Mouse (Mus musculus) hindbrain, embryonic 12.5 days (tissue): ENCODE results near the gene Sorl1. TPM values are rescaled to one million over a fixed set of nuclear protein-coding genes. Genes with fewer than 3 reads are reported as not detected.

ENCODE experiments used
- ATAC-seq: fragments of 200-750 bp; cut with Nextera tagmentation; 2 replicates; pipeline ENCODE4 v1.8.0; 2017; ENCODE audit warnings: moderate TSS enrichment; ENCODE audit not compliant: low FRiP score
- H3K27ac ChIP-seq: fragments of 300-500 bp; sonication (generic); 2 replicates; pipeline ENCODE4 v1.5.1; 2016; ENCODE audit warnings: mild to moderate bottlenecking
- H3K27me3 ChIP-seq: fragments of 300-500 bp; sonication (generic); 2 replicates; pipeline ENCODE4 v1.6.1; 2016; ENCODE audit warnings: mild to moderate bottlenecking
- H3K36me3 ChIP-seq: fragments of 300-500 bp; sonication (generic); 2 replicates; pipeline ENCODE4 v1.6.1; 2016; ENCODE audit warnings: mild to moderate bottlenecking
- H3K4me1 ChIP-seq: fragments of 300-500 bp; sonication (generic); 2 replicates; pipeline ENCODE4 v1.6.1; 2016
- H3K4me2 ChIP-seq: fragments of 300-500 bp; sonication (generic); replicated peaks from 2 replicates; pipeline ENCODE4 v1.6.1; 2016; ENCODE audit warnings: mild to moderate bottlenecking
- H3K4me3 ChIP-seq: fragments of 300-500 bp; sonication (generic); 2 replicates; pipeline ENCODE4 v1.5.1; 2016; ENCODE audit warnings: mild to moderate bottlenecking
- H3K9ac ChIP-seq: fragments of 300-500 bp; sonication (generic); 2 replicates; pipeline ENCODE4 v1.6.1; 2016; ENCODE audit warnings: mild to moderate bottlenecking, moderate library complexity
- H3K9me3 ChIP-seq: fragments of 300-500 bp; sonication (generic); replicated peaks from 2 replicates; pipeline ENCODE4 v1.6.1; 2016; ENCODE audit warnings: mild to moderate bottlenecking
- WGBS: fragments of 180-500 bp; shearing (Covaris S2); methylation state at CpG from one replicate; pipeline ENCODE4 v1.1.7; 2016; 5-methylcytosine and 5-hydroxymethylcytosine counted together
- polyA plus RNA-seq: library from polyadenylated mRNA; unstranded; fragments of >200 nt; fragmentation: Nextera tagmentation; extraction: Ambion mirVana; gene quantifications from 2 replicates; pipeline ENCODE4 v1.2.1, GENCODE M21; 2016

Gene Sorl1
- polyA plus RNA-seq, 1 experiment from 2014 or later, result 14.5 TPM

DNA sequence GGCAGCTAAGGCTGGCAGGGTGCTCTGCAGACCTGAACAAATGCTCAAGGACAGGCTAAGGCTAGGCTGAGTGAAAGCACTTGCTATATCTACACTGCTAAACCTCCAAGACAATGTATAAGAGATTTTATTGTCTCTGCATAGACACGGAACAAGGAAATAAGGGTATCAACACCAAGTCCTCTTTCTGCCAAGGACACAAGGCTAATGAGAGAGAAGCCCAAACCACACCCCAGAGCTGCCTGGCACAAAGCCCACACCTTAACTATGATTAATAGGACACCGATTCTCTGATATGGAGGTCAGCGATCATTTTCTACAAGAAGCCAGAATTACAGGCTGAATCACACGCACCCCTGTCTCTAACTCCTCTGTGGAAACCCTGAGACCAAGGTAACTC is 120.0 kb downstream of the Sorl1 start:
- no peak for ATAC-seq
- H3K4me1 ChIP-seq, result peaks cover 6% of the 10 kb centered on the region
- no peak overlapping the region for H3K9ac ChIP-seq
- H3K27ac ChIP-seq, result no peak overlapping the region
- no peak overlapping the region for H3K4me3 ChIP-seq
- 0 out of 2 replicates have a peak, but pooled peaks cover 5% of the 10 kb centered on the region for H3K36me3 ChIP-seq
- no peaks in the 10 kb centered on the region for H3K27me3 ChIP-seq
- H3K9me3 ChIP-seq, result no peaks in the 10 kb centered on the region
- 88% methylated on average over 4 of the region's 4 CpGs for WGBS
- H3K4me2 ChIP-seq, result no peak overlapping the region

DNA sequence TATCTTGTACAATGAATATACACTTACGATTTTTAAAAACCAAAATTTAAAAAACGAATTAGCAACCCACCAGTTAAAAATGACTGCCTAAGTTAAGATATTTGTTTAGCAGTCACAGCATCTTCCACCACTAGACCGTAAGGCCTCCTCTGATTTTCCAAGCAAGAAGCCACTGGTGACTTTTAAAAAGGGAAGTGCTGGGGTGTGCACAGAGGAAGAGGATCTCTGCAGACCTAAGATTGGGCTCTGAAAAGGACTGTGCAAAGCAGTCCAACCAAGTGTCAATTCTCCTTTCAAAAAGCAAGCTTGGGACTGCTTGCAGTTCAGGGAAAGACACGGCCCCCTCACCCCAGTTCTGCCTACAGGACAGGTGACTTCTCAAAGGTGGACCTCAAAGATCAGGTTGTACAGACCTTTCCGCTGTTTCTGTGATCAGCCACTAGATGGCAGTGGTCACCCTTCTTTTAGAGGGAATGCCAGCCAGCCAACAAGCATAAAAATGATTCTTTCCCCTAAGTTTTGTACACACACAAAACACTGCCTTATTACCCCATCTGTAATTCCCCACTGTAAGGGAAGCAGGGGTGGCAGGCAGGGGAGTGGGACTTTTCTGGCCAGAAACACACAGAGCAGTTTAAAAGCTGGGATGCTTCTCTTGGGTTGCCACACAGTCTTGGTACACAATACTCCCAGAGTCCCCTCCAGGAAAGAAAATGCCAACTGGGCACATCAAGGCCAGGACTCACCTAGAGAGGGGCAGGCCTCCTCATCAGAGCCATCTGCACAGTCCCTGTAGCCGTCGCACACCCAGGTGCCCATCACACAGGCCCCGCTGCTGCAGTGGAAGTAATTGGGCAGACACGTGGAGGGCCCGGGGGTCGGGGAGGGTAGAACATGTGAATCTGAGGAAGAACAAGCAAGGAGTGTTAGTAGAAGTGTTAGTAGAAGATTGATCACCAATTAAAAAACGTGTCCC is 124.3 kb downstream of the Sorl1 start:
- 0 out of 2 replicates have a peak, but pooled peaks cover 8% of the 10 kb centered on the region for H3K36me3 ChIP-seq
- no peak overlapping the region for H3K27ac ChIP-seq
- peaks cover 4% of the 10 kb centered on the region for H3K4me1 ChIP-seq
- H3K9me3 ChIP-seq, result no peaks in the 10 kb centered on the region
- no peak overlapping the region for H3K4me2 ChIP-seq
- H3K4me3 ChIP-seq, result no peak overlapping the region
- H3K27me3 ChIP-seq, result no peaks in the 10 kb centered on the region
- H3K9ac ChIP-seq, result no peak overlapping the region
- ATAC-seq, result peak; percentile 38; the same call in 1 of the 2 replicates
- 69% methylated on average over 12 of the region's 12 CpGs for WGBS

DNA sequence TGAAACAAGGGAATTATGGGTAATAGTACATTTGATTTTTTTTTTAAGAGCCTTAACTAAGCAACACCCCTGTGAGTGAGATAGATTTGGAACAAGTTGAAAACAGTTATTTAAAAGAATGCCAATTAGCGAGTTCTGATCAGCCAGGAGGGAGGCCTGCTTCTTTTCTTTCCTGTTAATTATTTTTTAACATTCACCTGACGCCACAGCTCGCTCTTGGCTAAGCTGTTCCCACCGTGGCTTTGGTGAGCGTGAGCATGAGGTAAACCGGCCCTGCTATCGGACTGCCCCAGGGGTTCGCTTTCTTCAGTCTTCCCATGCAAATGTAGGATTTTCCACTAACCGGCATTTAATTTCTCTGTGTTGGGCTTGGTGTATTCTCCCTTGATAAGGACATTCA is 128.8 kb downstream of the Sorl1 start:
- Histone ChIP-seq H3K27me3 (no peaks in the 10 kb centered on the region), H3K4me1 (peaks cover 3% of the 10 kb centered on the region), H3K36me3 (peaks cover 24% of the 10 kb centered on the region), H3K27ac (no peak overlapping the region), H3K9ac (no peak overlapping the region), H3K4me3 (no peak overlapping the region), H3K9me3 (no peaks in the 10 kb centered on the region), H3K4me2 (no peak overlapping the region)
- 88% methylated on average over 9 of the region's 9 CpGs for whole genome bisulfite sequencing
- no peak for ATAC-seq

DNA sequence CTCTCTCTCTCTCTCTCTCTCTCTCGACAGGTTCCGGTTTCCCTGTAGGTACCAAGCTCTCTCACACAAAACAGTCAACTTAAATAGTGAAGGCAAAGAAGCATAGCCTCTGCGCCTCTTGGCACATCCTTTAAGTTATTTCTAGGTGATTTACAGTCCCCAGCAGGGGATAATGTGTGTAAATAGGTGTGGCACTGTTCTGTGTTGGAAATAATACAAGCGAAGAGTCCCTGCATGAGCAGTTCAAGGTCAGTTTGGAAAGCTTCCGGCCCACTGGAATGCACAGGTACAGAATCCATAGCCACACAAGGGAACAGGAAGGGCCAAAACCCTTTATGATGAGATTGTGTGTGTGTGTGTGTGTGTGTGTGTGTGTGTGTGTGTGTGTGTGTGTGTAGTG is 130.3 kb downstream of the Sorl1 start:
- peaks cover 28% of the 10 kb centered on the region for H3K36me3 ChIP-seq
- H3K4me2 ChIP-seq, result no peak overlapping the region
- ATAC-seq, result no peak
- no peak overlapping the region for H3K27ac ChIP-seq
- no peak overlapping the region for H3K9ac ChIP-seq
- H3K4me3 ChIP-seq, result no peak overlapping the region
- 92% methylated on average over 5 of the region's 5 CpGs for WGBS
- no peaks in the 10 kb centered on the region for H3K9me3 ChIP-seq
- H3K27me3 ChIP-seq, result no peaks in the 10 kb centered on the region
- H3K4me1 ChIP-seq, result no peaks in the 10 kb centered on the region

DNA sequence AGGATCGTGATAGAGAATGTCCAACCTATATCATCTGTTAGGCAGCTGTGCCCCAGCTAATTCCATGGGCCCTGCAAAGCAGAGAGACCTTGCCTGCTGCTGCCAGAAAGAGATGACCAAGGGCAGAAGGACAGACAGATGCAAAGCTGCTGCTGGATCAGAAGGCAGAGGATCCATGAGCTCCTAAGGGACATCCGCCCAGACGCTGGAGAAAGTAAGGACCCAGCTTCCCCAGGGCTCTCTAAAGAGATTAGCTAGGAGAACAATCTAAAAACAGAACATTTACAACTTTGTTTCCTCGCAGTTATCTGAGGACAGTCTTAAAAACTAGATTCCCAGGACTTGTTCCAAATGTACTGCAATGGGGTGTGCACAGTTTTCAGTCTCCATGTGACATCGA is 131.3 kb downstream of the Sorl1 start:
- no peak for ATAC-seq
- no peaks in the 10 kb centered on the region for H3K9me3 ChIP-seq
- no peak overlapping the region for H3K27ac ChIP-seq
- H3K36me3 ChIP-seq, result peaks cover 33% of the 10 kb centered on the region
- H3K4me3 ChIP-seq, result no peak overlapping the region
- WGBS, result 96% methylated on average over 5 of the region's 5 CpGs
- H3K4me2 ChIP-seq, result no peak overlapping the region
- H3K4me1 ChIP-seq, result no peaks in the 10 kb centered on the region
- H3K27me3 ChIP-seq, result no peaks in the 10 kb centered on the region
- H3K9ac ChIP-seq, result no peak overlapping the region

DNA sequence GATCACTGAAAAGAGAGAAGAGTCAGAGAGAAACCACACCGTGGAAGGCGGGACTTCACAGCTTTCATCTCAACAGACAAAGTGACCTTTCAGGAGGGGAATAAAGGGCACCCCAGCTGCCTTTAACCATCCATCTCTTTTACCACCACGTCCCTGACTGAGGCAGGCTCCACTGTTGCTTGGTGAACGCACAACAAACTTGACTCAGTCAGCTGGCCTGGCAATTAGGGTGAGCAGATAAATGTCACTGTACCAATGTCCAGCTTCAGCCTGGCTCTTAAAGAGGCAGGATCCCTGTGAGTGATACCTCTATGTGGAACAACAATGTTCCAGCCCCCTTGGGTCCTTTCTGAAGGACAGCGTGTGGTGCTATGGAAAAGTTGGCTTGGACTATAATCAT is 138.5 kb downstream of the Sorl1 start:
- Histone ChIP-seq H3K27me3 (no peaks in the 10 kb centered on the region), H3K9ac (no peak overlapping the region), H3K4me2 (no peak overlapping the region), H3K27ac (no peak overlapping the region), H3K36me3 (peaks cover 30% of the 10 kb centered on the region), H3K4me3 (no peak overlapping the region), H3K4me1 (0 out of 2 replicates have a peak, but pooled peaks cover 5% of the 10 kb centered on the region), H3K9me3 (no peaks in the 10 kb centered on the region)
- WGBS, result 46% methylated on average over 5 of the region's 5 CpGs
- ATAC-seq, result no peak

DNA sequence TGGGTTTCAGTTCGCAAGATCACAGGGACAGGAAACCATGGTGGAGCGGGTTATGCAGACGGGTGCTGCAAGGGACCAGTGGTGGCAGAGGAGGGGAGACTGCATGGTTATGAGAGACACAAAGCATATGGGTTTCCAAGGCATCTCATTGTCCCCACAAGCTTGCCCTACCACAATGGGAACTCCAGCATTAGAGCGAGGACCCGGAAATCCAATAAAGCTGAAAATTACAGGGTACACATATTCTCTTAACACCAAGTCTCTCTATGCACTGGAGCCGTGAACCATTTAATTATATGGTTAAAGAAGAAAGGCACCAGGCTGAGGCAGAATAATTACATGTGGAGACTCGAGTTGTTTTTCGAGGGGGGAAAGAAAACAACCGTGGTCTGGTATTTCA is 139.0 kb downstream of the Sorl1 start:
- no peak overlapping the region for H3K27ac ChIP-seq
- H3K27me3 ChIP-seq, result no peaks in the 10 kb centered on the region
- H3K4me2 ChIP-seq, result no peak overlapping the region
- no peak for ATAC-seq
- WGBS, result 72% methylated on average over 9 of the region's 9 CpGs
- no peak overlapping the region for H3K4me3 ChIP-seq
- 0 out of 2 replicates have a peak, but pooled peaks cover 5% of the 10 kb centered on the region for H3K4me1 ChIP-seq
- peaks cover 27% of the 10 kb centered on the region; the same call in 1 of the 2 replicates for H3K36me3 ChIP-seq
- H3K9ac ChIP-seq, result no peak overlapping the region
- no peaks in the 10 kb centered on the region for H3K9me3 ChIP-seq

DNA sequence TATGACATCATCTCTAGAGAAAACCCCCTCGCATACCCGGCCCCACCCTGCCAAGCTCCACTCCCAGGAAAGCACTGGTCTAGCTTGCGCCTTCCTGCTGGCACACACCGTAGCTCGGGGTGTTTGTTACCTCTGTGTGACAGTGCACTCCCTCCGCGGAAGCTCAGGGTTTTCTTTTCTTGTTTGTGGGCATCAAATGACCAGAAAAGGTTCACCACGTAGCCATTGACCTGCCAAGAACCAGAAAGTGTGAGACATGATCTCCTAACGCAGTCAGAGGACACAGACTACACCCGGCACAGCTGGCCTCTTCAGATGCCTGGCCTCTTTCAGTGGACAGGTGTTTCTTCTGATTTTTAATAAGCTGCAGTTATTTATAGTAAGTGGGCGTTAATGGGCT is 139.8 kb downstream of the Sorl1 start:
- H3K27ac ChIP-seq, result no peak overlapping the region
- no peak overlapping the region for H3K4me2 ChIP-seq
- no peaks in the 10 kb centered on the region for H3K27me3 ChIP-seq
- no peak for ATAC-seq
- H3K36me3 ChIP-seq, result peaks cover 27% of the 10 kb centered on the region; the same call in 1 of the 2 replicates
- H3K4me3 ChIP-seq, result no peak overlapping the region
- 89% methylated on average over 11 of the region's 11 CpGs for WGBS
- no peak overlapping the region for H3K9ac ChIP-seq
- H3K9me3 ChIP-seq, result no peaks in the 10 kb centered on the region
- 0 out of 2 replicates have a peak, but pooled peaks cover 5% of the 10 kb centered on the region for H3K4me1 ChIP-seq

DNA sequence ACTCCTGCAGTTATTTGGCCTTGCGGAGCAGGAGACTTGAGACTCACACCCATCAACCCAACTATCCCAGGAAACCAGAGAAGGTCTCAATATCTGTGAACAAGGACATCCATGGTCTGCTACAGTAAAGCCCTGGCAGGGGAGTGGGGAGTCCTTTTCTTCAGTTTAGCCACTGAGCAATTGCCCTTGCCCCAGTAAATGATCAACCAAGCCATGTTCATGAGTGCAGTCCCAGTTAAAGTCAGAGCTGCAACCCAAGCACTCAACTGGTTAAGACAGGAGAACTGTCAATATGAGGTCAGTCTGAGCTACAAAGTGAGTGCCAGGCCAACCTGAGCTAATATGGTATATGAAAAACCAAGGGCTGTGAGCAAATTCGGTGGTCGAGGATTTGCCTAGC is 140.8 kb downstream of the Sorl1 start:
- no peak for ATAC-seq
- Histone ChIP-seq H3K9ac (no peak overlapping the region), H3K9me3 (no peaks in the 10 kb centered on the region), H3K27me3 (no peaks in the 10 kb centered on the region), H3K4me3 (no peak overlapping the region), H3K36me3 (peaks cover 27% of the 10 kb centered on the region; the same call in 1 of the 2 replicates), H3K4me1 (0 out of 2 replicates have a peak, but pooled peaks cover 5% of the 10 kb centered on the region), H3K27ac (no peak overlapping the region), H3K4me2 (no peak overlapping the region)
- 91% methylated on average over 3 of the region's 3 CpGs for WGBS

DNA sequence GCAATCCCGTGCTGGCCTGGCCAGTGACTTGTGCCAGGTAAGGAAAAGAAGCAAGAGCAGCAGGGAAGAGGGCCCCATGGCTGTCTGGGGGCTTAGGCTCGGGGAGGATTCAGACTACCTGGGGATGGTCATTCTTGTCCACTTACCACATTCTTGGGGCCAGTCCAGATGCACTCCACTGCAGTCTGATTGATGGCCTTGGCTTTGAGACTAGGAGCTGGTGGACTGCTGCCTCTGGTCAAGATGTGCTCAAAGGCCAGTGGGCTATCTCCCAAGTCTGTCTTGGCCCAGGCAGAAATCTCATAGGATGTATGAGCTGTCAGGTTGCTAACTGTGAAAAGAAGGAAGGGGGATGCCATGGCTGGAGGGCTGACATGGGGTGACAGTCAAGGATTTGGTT is 141.3 kb downstream of the Sorl1 start:
- Histone ChIP-seq H3K36me3 (peaks cover 30% of the 10 kb centered on the region), H3K9me3 (no peaks in the 10 kb centered on the region), H3K4me2 (no peak overlapping the region), H3K27me3 (no peaks in the 10 kb centered on the region), H3K4me3 (no peak overlapping the region), H3K27ac (no peak overlapping the region), H3K9ac (no peak overlapping the region), H3K4me1 (0 out of 2 replicates have a peak, but pooled peaks cover 5% of the 10 kb centered on the region)
- 68% methylated on average over 2 of the region's 2 CpGs for WGBS
- ATAC-seq, result no peak

DNA sequence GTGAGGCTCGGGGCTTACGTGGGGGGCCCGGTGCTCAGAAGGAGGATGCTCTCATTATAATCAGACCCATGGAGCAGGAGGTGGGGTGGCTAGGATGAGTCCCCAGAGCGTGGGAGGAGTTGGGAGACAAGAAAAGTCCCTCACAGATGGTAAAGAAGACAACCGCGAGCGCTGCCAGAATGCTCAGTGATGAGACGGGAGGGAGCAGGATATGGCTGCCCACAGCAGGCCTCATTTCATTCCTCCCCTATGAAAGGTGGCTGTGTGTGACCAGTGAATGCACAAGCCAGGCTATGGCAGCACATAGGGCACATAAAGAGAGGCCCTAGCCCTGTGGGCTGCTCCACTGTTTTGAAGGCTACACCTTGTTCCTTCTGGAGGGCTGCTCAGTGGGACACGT is 142.1 kb downstream of the Sorl1 start:
- H3K4me2 ChIP-seq, result no peak overlapping the region
- no peaks in the 10 kb centered on the region for H3K9me3 ChIP-seq
- no peak overlapping the region for H3K4me3 ChIP-seq
- no peak overlapping the region for H3K9ac ChIP-seq
- H3K27me3 ChIP-seq, result no peaks in the 10 kb centered on the region
- 0 out of 2 replicates have a peak, but pooled peaks cover 5% of the 10 kb centered on the region for H3K4me1 ChIP-seq
- peaks cover 34% of the 10 kb centered on the region for H3K36me3 ChIP-seq
- H3K27ac ChIP-seq, result no peak overlapping the region
- ATAC-seq, result no peak
- whole genome bisulfite sequencing, result 83% methylated on average over 9 of the region's 9 CpGs

DNA sequence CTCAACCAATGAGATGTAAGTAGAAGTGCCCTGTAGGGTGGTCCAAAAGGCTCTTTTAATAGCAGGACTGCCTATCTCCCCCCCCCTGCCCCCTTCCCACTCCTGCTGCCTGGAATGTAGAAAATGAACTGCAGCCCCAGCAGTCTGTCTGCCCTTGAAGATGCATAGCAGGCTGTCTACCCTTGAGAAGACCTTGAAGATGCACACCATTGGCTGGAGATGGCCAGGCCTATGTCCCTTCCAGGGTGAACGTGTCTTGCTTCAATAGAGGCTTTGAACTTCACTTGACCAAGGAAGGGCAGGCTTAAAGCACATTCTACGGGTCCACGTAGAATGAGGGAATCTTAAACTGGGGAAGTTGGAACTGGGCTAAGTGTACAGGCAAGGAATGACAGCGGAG is 142.8 kb downstream of the Sorl1 start:
- H3K4me2 ChIP-seq, result no peak overlapping the region
- H3K36me3 ChIP-seq, result peaks cover 34% of the 10 kb centered on the region
- H3K9ac ChIP-seq, result no peak overlapping the region
- H3K4me1 ChIP-seq, result 0 out of 2 replicates have a peak, but pooled peaks cover 5% of the 10 kb centered on the region
- no peaks in the 10 kb centered on the region for H3K9me3 ChIP-seq
- no peak for ATAC-seq
- WGBS, result 77% methylated on average over 4 of the region's 4 CpGs
- H3K27ac ChIP-seq, result no peak overlapping the region
- H3K4me3 ChIP-seq, result no peak overlapping the region
- H3K27me3 ChIP-seq, result no peaks in the 10 kb centered on the region
